ENCODE assay signal across 1 mouse cellular context in the genomic region with DNA sequence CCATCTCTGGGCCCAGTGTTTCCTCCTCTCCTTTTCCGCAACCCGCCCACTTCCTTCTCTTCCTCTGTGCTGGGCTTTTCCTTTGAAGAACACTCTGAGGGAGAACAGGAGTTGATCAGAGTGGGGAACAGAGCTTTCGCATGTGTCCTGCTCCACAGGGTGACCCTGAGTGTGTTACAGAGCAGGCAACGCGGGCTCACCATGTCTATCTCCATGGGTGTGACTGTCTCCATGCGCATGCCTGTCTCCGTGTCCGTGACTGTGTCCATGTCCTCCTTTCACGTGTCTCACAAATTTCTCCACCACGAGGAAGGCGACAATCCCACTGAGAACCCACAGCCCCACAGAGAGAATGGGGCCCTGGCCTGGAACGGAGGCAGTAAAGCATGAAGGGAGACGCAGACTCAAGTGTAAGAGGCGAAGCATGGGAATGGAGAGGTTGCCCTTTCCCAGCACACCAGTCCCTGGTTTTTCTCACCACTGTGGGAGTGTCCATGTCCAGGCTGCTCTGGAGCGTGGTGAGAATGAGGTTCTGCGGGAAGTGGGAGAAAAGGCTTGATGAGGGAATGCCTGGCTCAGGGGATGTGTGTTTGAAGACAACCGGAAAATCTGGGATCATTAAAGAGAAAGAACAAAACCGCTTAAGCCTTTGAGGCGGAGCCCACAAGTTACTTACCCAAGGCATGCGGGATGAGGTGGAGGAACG.
TF ChIP-seq lines count a peak whose summit lies in the region.

No protein-coding gene starts in this region.

TF ChIP-seq in ES-E14, 5 proteins besides CTCF, POLR2A, EP300 and RAD21:
- TF ChIP-seq HCFC1 (IDR thresholded peaks at IDR 0.05; ENCODE audit: borderline replicate concordance, insufficient read depth, low read length) (no peak), MAFK (IDR thresholded peaks at IDR 0.05; ENCODE audit: insufficient read depth, low read depth, low read length) (no peak), ZNF384 (IDR thresholded peaks at IDR 0.05; ENCODE audit: low read depth, low read length) (no peak), ZC3H11A (IDR thresholded peaks at IDR 0.05; ENCODE audit: borderline replicate concordance, low read depth, low read length) (no peak), CHD2 (IDR thresholded peaks at IDR 0.05; ENCODE audit: low read depth, low read length) (no peak)
